Mouse (Mus musculus) hindbrain, embryonic 10.5 days (tissue): ENCODE measurements around the gene Sfrp4. TPM values are rescaled to one million over a fixed set of nuclear protein-coding genes. Genes with fewer than 3 reads are reported as not detected.

Source experiments
- DNase-seq: peaks from one replicate; pipeline ENCODE4 v3.0.0-alpha.2; 2017; ENCODE audit warnings: low spot score
- H3K27ac ChIP-seq: fragments of 300-500 bp; sonication (generic); 2 replicates; pipeline ENCODE4 v1.5.1; 2016; ENCODE audit warnings: mild to moderate bottlenecking, moderate library complexity
- H3K27me3 ChIP-seq: fragments of 300-500 bp; sonication (generic); 2 replicates; pipeline ENCODE4 v1.6.1; 2016; ENCODE audit warnings: mild to moderate bottlenecking; ENCODE audit not compliant: poor library complexity, insufficient read depth, severe bottlenecking
- H3K36me3 ChIP-seq: fragments of 300-500 bp; sonication (generic); 2 replicates; pipeline ENCODE4 v1.6.1; 2016; ENCODE audit warnings: mild to moderate bottlenecking, moderate library complexity
- H3K4me1 ChIP-seq: fragments of 300-500 bp; sonication (generic); replicated peaks from 2 replicates; pipeline ENCODE4 v1.6.1; 2016; ENCODE audit warnings: mild to moderate bottlenecking
- H3K4me3 ChIP-seq: fragments of 300-500 bp; sonication (generic); 2 replicates; pipeline ENCODE4 v1.5.1; 2016; ENCODE audit warnings: mild to moderate bottlenecking, moderate library complexity
- H3K9me3 ChIP-seq: fragments of 300-500 bp; sonication (generic); 2 replicates; pipeline ENCODE4 v1.6.1; 2016; ENCODE audit warnings: mild to moderate bottlenecking, moderate library complexity
- WGBS: fragments of 180-500 bp; shearing (Covaris S2); methylation state at CpG from one replicate; pipeline ENCODE4 v1.1.7; 2016; 5-methylcytosine and 5-hydroxymethylcytosine counted together
- polyA plus RNA-seq: library from polyadenylated mRNA; unstranded; fragments of >200 nt; fragmentation: Nextera tagmentation; extraction: Ambion mirVana; gene quantifications from 2 replicates; pipeline ENCODE4 v1.2.1, GENCODE M21; 2016

Sfrp4 gene
- polyA plus RNA-seq, 1 experiment from 2014 or later: 1.3 TPM

- 92% methylated on average over 2 of the region's 2 CpGs for WGBS
- DNase-seq: no peak
- no peaks in the 10 kb centered on the region for H3K4me1 ChIP-seq
- H3K4me3 ChIP-seq: no peak overlapping the region
- no peak overlapping the region for H3K27ac ChIP-seq
- no peaks in the 10 kb centered on the region for H3K27me3 ChIP-seq
- no peaks in the 10 kb centered on the region for H3K36me3 ChIP-seq
- H3K9me3 ChIP-seq: no peaks in the 10 kb centered on the region
Measured at GRCm38 (mm10) chr13:19649824-19650223, 26.9 kb downstream of the Sfrp4 start.

GRCm38 (mm10) chr13:19652405-19652804 is 29.5 kb downstream of the Sfrp4 start:
- H3K27me3 ChIP-seq: no peaks in the 10 kb centered on the region
- H3K27ac ChIP-seq: no peak overlapping the region
- 89% methylated on average over 2 of the region's 2 CpGs for WGBS
- no peaks in the 10 kb centered on the region for H3K9me3 ChIP-seq
- no peaks in the 10 kb centered on the region for H3K36me3 ChIP-seq
- no peaks in the 10 kb centered on the region for H3K4me1 ChIP-seq
- DNase-seq: no peak
- no peak overlapping the region for H3K4me3 ChIP-seq

- WGBS: 88% methylated on average over 4 of the region's 4 CpGs
- Histone ChIP-seq H3K27me3 (no peaks in the 10 kb centered on the region), H3K27ac (no peak overlapping the region), H3K4me1 (no peaks in the 10 kb centered on the region), H3K36me3 (no peaks in the 10 kb centered on the region), H3K4me3 (no peak overlapping the region), H3K9me3 (no peaks in the 10 kb centered on the region)
- DNase-seq: no peak
Measured at GRCm38 (mm10) chr13:19668355-19669140, 45.6 kb downstream of the Sfrp4 start.

- Histone ChIP-seq H3K36me3 (no peaks in the 10 kb centered on the region), H3K27ac (no peak overlapping the region), H3K9me3 (no peaks in the 10 kb centered on the region), H3K4me3 (no peak overlapping the region), H3K27me3 (no peaks in the 10 kb centered on the region), H3K4me1 (no peaks in the 10 kb centered on the region)
- WGBS: 91% methylated on average over 3 of the region's 3 CpGs
- no peak for DNase-seq
Measured at GRCm38 (mm10) chr13:19674025-19674424, 51.1 kb downstream of the Sfrp4 start.

- Histone ChIP-seq H3K9me3 (no peaks in the 10 kb centered on the region), H3K27ac (no peak overlapping the region), H3K27me3 (no peaks in the 10 kb centered on the region), H3K4me1 (no peaks in the 10 kb centered on the region), H3K36me3 (no peaks in the 10 kb centered on the region), H3K4me3 (no peak overlapping the region)
- DNase-seq: no peak
Measured at GRCm38 (mm10) chr13:19674601-19675000, 51.7 kb downstream of the Sfrp4 start.

Other genes with a start within 250 kb of the Sfrp4 start
- 111 and 128 TPM in 2 replicates for gene Stard3nl, start 227.3 kb upstream of the Sfrp4 start, polyA plus RNA-seq
- 15.7 and 16.0 TPM in 2 replicates for gene Epdr1, start 3.2 kb upstream of the Sfrp4 start, polyA plus RNA-seq
- gene Nme8, start 74.7 kb downstream of the Sfrp4 start, polyA plus RNA-seq: not detected in 2 replicates
- gene Gpr141, start 201.2 kb downstream of the Sfrp4 start, polyA plus RNA-seq: 0.10 TPM in 1 of 2 replicates, not detected in the other